Mouse (Mus musculus) liver, postnatal 0 days (tissue): ENCODE measurements at regions not wholly inside any gene's neighbourhood (a gene's known extent, or its start where the extent isn't known, plus 50 kb on each side); places are given as distances from the start of the nearest gene placed in this dataset.
"Not testable (repeated sequence)": the region's sequence is repeated elsewhere in the genome, so short reads cannot be mapped to it uniquely, and the experiment has no call there.

Experiments
- ATAC-seq: fragments of 200-750 bp; cut with Nextera tagmentation; 2 replicates; pipeline ENCODE4 v1.8.0; 2017; ENCODE audit warnings: mild to moderate bottlenecking, moderate library complexity
- DNase-seq: peaks from one replicate; pipeline ENCODE4 v3.0.0-alpha.2; 2016
- H3K27ac ChIP-seq: fragments of 300-500 bp; sonication (generic); 2 replicates; pipeline ENCODE4 v1.5.1; 2014; ENCODE audit warnings: antibody characterized with exemption, moderate library complexity, mild to moderate bottlenecking, low read depth
- H3K27me3 ChIP-seq: fragments of 300-500 bp; sonication (generic); 2 replicates; pipeline ENCODE4 v1.6.1; 2014; ENCODE audit warnings: low read length, control low read depth, mixed read lengths; ENCODE audit not compliant: insufficient read depth
- H3K36me3 ChIP-seq: fragments of 300-500 bp; sonication (generic); replicated peaks from 2 replicates; pipeline ENCODE4 v1.6.1; 2014; ENCODE audit warnings: mild to moderate bottlenecking, control low read depth, low read length, moderate library complexity, mixed read lengths; ENCODE audit not compliant: insufficient read depth
- H3K4me1 ChIP-seq: fragments of 300-500 bp; sonication (generic); 2 replicates; pipeline ENCODE4 v1.6.1; 2014; ENCODE audit warnings: antibody characterized with exemption, mild to moderate bottlenecking, control low read depth; ENCODE audit not compliant: insufficient read depth
- H3K4me2 ChIP-seq: fragments of 300-500 bp; sonication (generic); 2 replicates; pipeline ENCODE4 v1.6.1; 2014; ENCODE audit warnings: low read depth, mild to moderate bottlenecking, low read length, moderate library complexity, mixed read lengths
- H3K4me3 ChIP-seq: fragments of 300-500 bp; sonication (generic); 2 replicates; pipeline ENCODE4 v1.5.1; 2014; ENCODE audit warnings: low read depth, low read length
- H3K9ac ChIP-seq: fragments of 300-500 bp; sonication (generic); replicated peaks from 2 replicates; pipeline ENCODE4 v1.6.1; 2014; ENCODE audit warnings: mild to moderate bottlenecking, moderate library complexity
- H3K9me3 ChIP-seq: fragments of 300-500 bp; sonication (generic); 2 replicates; pipeline ENCODE4 v1.6.1; 2016; ENCODE audit warnings: mild to moderate bottlenecking, control low read depth, low read length, mixed read lengths
- CTCF ChIP-seq: sonication (generic); IDR thresholded peaks from 2 replicates; pipeline ENCODE4 v1.5.1; 2016; ENCODE audit warnings: antibody characterized with exemption, low read depth
- EP300 ChIP-seq: IDR thresholded peaks from 2 replicates; pipeline ENCODE4 v1.6.1; 2016; ENCODE audit warnings: antibody characterized with exemption, low read depth, mild to moderate bottlenecking
- whole genome bisulfite sequencing: fragments of 180-500 bp; shearing (Covaris S2); extraction: QIAGEN DNeasy Blood & Tissue Kit; methylation state at CpG from one replicate; pipeline ENCODE4 v1.1.7; 2014; ENCODE audit not compliant: insufficient replicate concordance; 5-methylcytosine and 5-hydroxymethylcytosine counted together

- Histone ChIP-seq H3K27ac (no peak overlapping the region), H3K36me3 (no peaks in the 10 kb centered on the region), H3K9me3 (no peaks in the 10 kb centered on the region), H3K27me3 (no peaks in the 10 kb centered on the region), H3K9ac (no peak overlapping the region), H3K4me3 (no peak overlapping the region), H3K4me2 (no peak overlapping the region), H3K4me1 (no peaks in the 10 kb centered on the region)
- DNase-seq (no peak), ATAC-seq (no peak)
- TF ChIP-seq CTCF (no peak), EP300 (no peak)
- 87% methylated on average over 2 of the region's 2 CpGs for WGBS
These were observed 56.3 kb downstream of the Mterf1b start for GRCm38 (mm10) chr5:4248422-4248821.

- not testable (repeated sequence) for H3K27ac ChIP-seq, H3K36me3 ChIP-seq, H3K4me1 ChIP-seq, H3K9ac ChIP-seq, ATAC-seq, DNase-seq, H3K27me3 ChIP-seq, H3K4me3 ChIP-seq, H3K9me3 ChIP-seq, H3K4me2 ChIP-seq
- WGBS: 73% methylated on average over 5 of the region's 5 CpGs
These were observed 62.1 kb downstream of the Mterf1b start for GRCm38 (mm10) chr5:4254280-4254679.

- Histone ChIP-seq H3K4me2 (no peak overlapping the region), H3K27ac (no peak overlapping the region), H3K27me3 (no peaks in the 10 kb centered on the region), H3K4me3 (no peak overlapping the region), H3K9ac (no peak overlapping the region), H3K36me3 (no peaks in the 10 kb centered on the region), H3K9me3 (no peaks in the 10 kb centered on the region), H3K4me1 (no peaks in the 10 kb centered on the region)
- TF ChIP-seq EP300: no peak
- no peak for ATAC-seq
- no peak for DNase-seq
- 62% methylated on average over 12 of the region's 12 CpGs for WGBS
These were observed 65.0 kb downstream of the Mterf1b start for GRCm38 (mm10) chr5:4257048-4257750.

GRCm38 (mm10) chr5:4259260-4259659 is 67.1 kb downstream of the Mterf1b start:
- Histone ChIP-seq H3K9me3 (no peaks in the 10 kb centered on the region), H3K4me3 (no peak overlapping the region), H3K27me3 (no peaks in the 10 kb centered on the region), H3K4me2 (no peak overlapping the region), H3K36me3 (no peaks in the 10 kb centered on the region), H3K27ac (no peak overlapping the region), H3K4me1 (no peaks in the 10 kb centered on the region), H3K9ac (no peak overlapping the region)
- 78% methylated on average over 4 of the region's 4 CpGs for WGBS
- no peak for DNase-seq
- no peak for ATAC-seq
- TF ChIP-seq EP300 (no peak), CTCF (no peak)

GRCm38 (mm10) chr5:4262666-4263065 is 70.5 kb downstream of the Mterf1b start:
- no peaks in the 10 kb centered on the region for H3K36me3 ChIP-seq
- H3K4me3 ChIP-seq: no peak overlapping the region
- TF ChIP-seq EP300 (no peak), CTCF (peak; percentile 67)
- H3K9me3 ChIP-seq: no peaks in the 10 kb centered on the region
- DNase-seq (peak; percentile 17), ATAC-seq (no peak)
- H3K4me2 ChIP-seq: no peak overlapping the region
- H3K9ac ChIP-seq: no peak overlapping the region
- H3K27ac ChIP-seq: no peak overlapping the region
- no peaks in the 10 kb centered on the region for H3K4me1 ChIP-seq
- WGBS: 79% methylated on average over 1 of the region's 1 CpGs
- no peaks in the 10 kb centered on the region for H3K27me3 ChIP-seq

- ATAC-seq (no peak), DNase-seq (no peak)
- no peak overlapping the region for H3K4me2 ChIP-seq
- no peaks in the 10 kb centered on the region for H3K9me3 ChIP-seq
- 61% methylated on average over 5 of the region's 5 CpGs for WGBS
- H3K4me1 ChIP-seq: no peaks in the 10 kb centered on the region
- no peak overlapping the region for H3K4me3 ChIP-seq
- TF ChIP-seq CTCF (peak; percentile 55), EP300 (no peak)
- H3K9ac ChIP-seq: no peak overlapping the region
- no peaks in the 10 kb centered on the region for H3K27me3 ChIP-seq
- no peak overlapping the region for H3K27ac ChIP-seq
- no peaks in the 10 kb centered on the region for H3K36me3 ChIP-seq
These were observed 71.5 kb downstream of the Mterf1b start for GRCm38 (mm10) chr5:4263560-4264160.
